Mouse (Mus musculus): ENCODE measurements around the gene Polr3gl. TPM values are rescaled to one million over a fixed set of nuclear protein-coding genes. Genes with fewer than 3 reads are reported as not detected.

The Polr3gl gene
- polyA plus RNA-seq (2021; fragmentation: Nextera tagmentation) = 17.9 and 18.7 TPM in 2 replicates
- long read RNA-seq, experiment 1, transcript Polr3gl-201 (8 exons, 1,427 nt) = major isoform, 15 of 26 reads
- long read RNA-seq, experiment 1, partial matches to known transcripts = 3 of 26 reads
- long read RNA-seq, experiment 1, other reads (novel, unspliced or antisense) = 7 of 26 reads
- long read RNA-seq, experiment 2, transcript Polr3gl-201 (8 exons, 1,427 nt) = major isoform, 58 of 81 reads
- long read RNA-seq, experiment 2, partial matches to known transcripts = 4 of 81 reads
- long read RNA-seq, experiment 2, other reads (novel, unspliced or antisense) = 15 of 81 reads

DNA sequence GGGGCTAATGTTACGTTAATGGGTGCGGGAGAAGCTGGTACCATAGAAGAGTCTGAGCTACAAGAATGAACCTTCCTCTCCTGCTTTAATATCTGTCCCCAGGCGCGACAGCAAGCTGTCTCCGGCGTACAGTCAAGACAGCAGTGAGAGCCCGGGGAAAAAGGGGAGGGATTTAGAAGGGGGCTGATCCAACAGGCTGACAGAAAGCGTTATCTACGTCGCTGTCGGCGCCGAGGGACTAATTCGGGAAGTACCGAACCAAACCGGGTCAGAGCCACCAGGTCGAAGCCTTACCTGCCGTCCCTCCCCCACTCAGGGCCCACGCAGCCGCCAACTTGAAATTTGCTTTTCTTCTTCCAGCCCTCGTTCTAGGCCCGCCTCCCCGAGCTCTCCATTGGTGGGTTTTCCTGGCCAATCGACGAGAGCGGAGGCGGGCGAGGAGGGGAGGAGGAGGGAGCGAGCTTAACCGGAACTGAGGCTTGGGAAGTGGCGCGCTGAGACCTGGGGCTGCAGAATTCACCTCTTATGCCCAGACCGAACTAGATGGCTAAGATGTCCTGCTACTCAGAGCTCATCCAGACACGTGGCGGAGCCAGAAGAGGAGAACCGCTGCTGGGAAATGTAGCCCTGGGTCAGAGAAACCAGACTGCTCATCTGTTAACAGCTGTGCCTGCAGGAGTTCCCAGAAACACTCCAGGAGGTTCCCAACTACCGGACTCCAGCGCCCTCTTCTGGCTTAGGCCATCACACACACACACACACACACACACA, at the start of gene Polr3gl:
TSS of gene Polr3gl (minus strand) at position 392 of the 771 bp plus-strand sequence.

DNA sequence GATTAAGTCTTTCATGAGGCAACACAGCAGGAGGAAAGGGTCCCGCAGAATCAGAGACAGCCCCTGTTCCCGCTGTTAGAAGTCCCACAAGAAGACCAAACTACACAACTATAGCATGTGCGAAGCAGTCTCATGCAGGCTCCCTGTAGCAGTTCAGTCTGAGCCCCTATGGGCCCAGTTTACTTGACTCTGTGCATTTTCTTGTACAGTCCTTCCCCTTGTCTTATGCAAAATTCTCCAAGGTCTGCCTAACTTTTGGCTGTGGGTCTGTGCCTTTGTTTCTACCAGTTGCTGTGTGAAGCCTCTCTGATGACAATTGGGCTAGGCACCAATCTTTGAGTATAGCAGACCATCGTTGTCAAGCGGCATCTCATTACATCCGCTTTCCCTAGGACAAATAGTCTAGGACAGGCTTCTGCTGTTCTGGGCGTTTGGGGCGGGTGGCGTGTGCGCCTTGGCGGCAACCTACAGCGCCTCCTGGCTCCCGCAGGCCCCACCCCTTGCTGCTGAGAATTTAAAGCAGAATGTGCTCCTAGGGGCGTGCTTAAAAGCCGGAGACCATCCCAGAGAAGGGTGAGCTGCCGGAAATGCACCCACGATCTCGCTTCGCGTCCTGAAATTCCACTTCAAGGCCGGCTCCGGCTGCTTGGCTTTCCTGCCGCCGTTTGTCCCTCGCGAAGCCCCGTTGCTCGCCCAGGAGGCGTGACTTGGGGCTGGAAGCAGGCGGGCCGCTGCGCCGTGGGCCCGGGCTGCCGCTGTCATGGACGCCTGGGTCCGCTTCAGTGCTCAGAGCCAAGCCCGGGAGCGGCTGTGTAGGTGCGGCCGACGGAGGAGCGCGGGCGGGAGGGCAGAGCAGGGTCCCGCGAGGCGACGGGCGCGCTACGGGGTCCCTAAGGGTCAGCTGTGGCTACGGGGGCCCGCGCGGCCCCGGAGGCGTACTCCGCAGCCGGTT, 41.2 kb upstream of the Polr3gl start, which contains the start of the genes Pex11b and Gm42957:
TSS of gene Pex11b (plus strand) at position 449 of the 952 bp plus-strand sequence.
TSS of gene Gm42957 (plus strand) at position 547 of the 952 bp plus-strand sequence.

DNA sequence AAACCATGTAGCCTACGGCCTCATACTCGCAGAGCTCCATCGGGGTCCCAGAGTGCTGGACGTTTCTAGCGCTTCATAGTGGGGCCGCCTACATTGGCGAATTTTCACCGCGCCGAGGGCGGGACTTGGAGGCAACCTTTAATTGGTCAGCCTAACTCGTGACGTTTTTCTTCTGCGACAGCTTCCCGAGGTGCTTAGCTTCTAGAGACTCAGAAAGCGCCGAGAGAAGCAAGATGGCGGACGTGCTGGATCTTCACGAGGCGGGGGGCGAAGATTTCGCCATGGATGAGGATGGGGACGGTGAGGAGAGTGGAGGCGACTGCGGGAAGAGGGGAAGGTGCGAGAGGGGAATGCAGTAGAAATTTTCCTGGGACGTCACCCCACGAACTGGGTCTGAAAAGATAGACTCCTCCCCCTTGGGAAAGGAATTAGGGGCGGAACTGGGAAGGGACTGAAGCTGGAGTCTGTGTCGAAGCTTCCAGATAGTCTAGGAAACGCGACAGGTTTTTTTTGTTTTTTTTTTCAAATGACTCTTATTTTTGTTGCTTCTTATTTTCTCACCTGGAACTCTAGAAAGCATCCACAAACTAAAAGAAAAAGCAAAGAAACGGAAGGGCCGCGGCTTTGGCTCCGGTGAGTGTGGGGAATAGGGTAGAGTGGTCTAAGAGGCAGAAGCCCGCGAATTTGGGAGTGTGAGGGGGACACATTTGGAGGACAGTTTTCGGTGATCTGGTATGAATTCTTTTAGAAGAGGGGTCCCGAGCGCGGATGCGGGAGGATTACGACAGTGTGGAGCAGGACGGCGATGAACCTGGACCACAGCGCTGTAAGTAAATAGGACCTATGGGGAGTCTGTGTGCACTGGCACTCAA, 36.0 kb upstream of the Polr3gl start, which contains the start of gene Rbm8a:
TSS of gene Rbm8a (plus strand) at position 205 of the 872 bp plus-strand sequence.

DNA sequence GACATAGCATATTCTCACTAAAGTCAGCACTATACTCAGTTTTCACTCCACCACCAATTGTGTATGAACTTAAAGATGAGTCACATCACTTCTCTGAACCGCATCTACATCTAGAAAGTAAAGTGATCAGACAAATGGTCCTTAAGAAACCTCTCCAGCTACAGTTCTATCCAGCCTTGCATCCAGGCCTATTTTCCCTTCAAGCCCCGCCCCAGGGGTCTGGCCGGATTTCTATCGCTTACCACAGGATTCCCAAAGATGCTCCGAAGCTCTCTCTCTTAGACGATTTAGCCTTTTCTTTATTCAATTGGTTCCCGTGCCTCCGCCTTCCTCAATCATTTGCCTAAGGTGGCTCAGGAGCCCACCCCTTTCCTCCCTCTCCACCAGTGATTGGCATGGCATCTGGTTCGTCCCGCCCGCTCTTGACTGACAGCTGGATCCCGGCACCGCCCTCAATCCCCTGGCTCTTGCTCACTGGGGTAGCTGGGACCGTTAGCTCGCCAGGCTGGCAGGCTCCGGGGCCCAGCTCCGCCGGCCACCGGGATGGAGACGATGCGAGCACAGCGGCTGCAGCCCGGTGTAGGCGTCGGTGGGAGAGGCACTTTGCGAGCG, 6.8 kb upstream of the Polr3gl start, which contains the start of gene Lix1l:
TSS of gene Lix1l (plus strand) at position 511 of the 612 bp plus-strand sequence.

DNA sequence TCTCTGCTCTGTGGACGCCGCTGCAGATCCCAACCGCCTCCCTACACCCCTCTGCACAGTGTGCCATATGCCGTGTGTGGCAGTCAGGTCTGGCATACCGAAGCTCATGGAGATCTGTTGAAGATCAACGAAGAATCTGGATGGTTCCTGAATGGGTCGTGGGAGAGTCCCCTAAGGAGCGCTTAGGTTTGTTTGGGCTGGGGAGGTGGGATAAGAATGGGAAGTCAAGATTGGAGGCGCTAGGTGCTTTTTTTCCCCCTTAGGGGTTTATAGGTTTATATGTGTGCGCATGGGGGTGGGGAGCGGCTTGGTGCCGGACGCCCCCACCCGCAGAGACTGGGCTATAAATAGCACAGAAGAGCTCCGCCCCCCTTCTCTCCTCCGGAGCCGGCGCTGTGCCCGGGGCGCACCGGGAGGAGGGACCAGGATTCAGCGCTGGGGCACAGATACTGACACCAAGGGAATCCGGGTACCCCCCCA, 2.3 kb upstream of the Polr3gl start, which contains the start of gene Ankrd34a:
TSS of gene Ankrd34a (plus strand) at position 409 of the 480 bp plus-strand sequence.

DNA sequence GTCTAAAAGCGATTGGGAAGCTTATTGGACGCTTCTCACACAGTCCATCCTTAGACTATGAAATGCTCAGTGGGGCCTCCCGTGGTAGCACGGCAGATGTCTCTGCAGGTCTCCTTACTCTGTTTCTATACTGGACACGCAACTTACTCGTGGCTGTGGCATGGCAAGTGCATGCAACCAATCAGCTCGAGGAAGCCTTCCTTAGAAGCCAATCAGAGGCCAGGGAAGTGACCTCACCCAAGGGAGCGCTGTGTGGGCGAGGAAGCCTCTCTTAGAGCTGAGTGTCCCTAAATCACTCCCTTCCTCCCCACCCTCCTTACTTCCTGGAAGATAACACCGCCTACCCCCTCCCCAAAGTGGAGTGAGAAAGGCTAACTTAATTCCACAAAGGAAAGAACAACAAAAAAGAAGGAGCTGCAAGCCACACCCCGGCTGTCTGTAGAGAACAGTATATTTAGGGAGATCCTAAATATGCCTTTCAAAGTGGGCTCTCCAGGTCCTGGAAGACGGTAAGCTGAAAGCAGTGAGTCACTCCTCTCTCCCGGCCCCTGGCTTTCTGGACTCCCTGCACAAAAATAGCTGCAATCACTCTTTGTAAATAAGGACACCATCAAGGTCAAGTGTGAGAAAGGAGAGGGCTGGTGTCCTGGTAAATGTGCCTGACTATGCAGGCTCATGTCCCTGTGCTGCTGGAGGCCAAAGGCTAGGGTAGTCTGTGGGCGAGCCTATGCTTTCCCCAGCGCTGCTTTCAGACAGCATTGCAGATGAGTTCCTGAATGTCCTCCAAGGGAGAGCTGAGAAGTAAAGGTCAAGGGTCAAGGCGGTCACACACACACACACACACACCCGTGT, 17.1 kb downstream of the Polr3gl start, which contains the start of gene Gm16253:
TSS of gene Gm16253 (plus strand) at position 295 of the 852 bp plus-strand sequence.

DNA sequence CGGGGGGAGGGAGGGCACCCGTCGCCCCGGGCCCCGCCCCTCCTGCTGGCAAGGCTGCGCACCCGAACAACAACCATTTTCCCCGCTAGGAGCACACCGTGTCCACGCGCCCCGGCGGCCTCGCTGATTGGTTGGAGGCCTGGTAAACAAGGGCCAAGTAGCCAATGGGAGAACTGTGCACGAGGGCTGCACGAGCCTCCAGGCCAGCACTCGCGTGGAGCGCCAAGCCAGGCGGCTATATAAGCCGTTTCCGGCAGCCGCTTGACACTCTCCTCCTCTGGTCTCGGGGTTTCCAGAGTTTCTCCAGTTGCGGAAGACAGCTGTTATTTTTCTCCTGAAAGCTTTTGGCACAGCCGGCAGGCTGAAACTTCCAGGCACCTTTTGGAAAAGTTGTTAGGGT, 36.3 kb downstream of the Polr3gl start, which contains the start of gene Txnip:
TSS of gene Txnip (plus strand) at position 264 of the 400 bp plus-strand sequence.

Other genes with a start within 250 kb of the Polr3gl start
- gene BC107364, start 141.9 kb downstream of the Polr3gl start, polyA plus RNA-seq (2021; fragmentation: Nextera tagmentation) = 0.14 TPM in 1 of 2 replicates, not detected in the other
- 0.19 and 0.55 TPM in 2 replicates for gene Hfe2, start 69.0 kb downstream of the Polr3gl start, polyA plus RNA-seq (2021; fragmentation: Nextera tagmentation)
- 5.2 and 6.2 TPM in 2 replicates for gene Txnip, start 36.2 kb downstream of the Polr3gl start, polyA plus RNA-seq (2021; fragmentation: Nextera tagmentation)
- 0.30 and 0.41 TPM in 2 replicates for gene Gm16253, start 17.2 kb downstream of the Polr3gl start, polyA plus RNA-seq (2021; fragmentation: Nextera tagmentation)
- 30.7 and 38.3 TPM in 2 replicates for gene Ankrd34a, start 2.5 kb upstream of the Polr3gl start, polyA plus RNA-seq (2021; fragmentation: Nextera tagmentation)
- 1.2 and 1.4 TPM in 2 replicates for gene Lix1l, start 7.0 kb upstream of the Polr3gl start, polyA plus RNA-seq (2021; fragmentation: Nextera tagmentation)
- 22.5 and 30.1 TPM in 2 replicates for gene Rbm8a, start 35.8 kb upstream of the Polr3gl start, polyA plus RNA-seq (2021; fragmentation: Nextera tagmentation)
- 106 and 113 TPM in 2 replicates for gene Pex11b, start 41.2 kb upstream of the Polr3gl start, polyA plus RNA-seq (2021; fragmentation: Nextera tagmentation)
- gene Gm42957, start 41.3 kb upstream of the Polr3gl start, polyA plus RNA-seq (2021; fragmentation: Nextera tagmentation) = not detected in 2 replicates
- 0.06 and 0.10 TPM in 2 replicates for gene Itga10, start 51.4 kb upstream of the Polr3gl start, polyA plus RNA-seq (2021; fragmentation: Nextera tagmentation)
- gene Ankrd35, start 76.0 kb upstream of the Polr3gl start, polyA plus RNA-seq (2021; fragmentation: Nextera tagmentation) = 3.0 and 3.7 TPM in 2 replicates
- gene Pias3, start 102.2 kb upstream of the Polr3gl start, polyA plus RNA-seq (2021; fragmentation: Nextera tagmentation) = 11.7 and 11.8 TPM in 2 replicates
- gene Nudt17, start 114.4 kb upstream of the Polr3gl start, polyA plus RNA-seq (2021; fragmentation: Nextera tagmentation) = 11.9 and 12.1 TPM in 2 replicates
- gene Polr3c, start 133.4 kb upstream of the Polr3gl start, polyA plus RNA-seq (2021; fragmentation: Nextera tagmentation) = 18.7 and 19.0 TPM in 2 replicates
- gene Rnf115, start 133.5 kb upstream of the Polr3gl start, polyA plus RNA-seq (2021; fragmentation: Nextera tagmentation) = 32.6 and 38.0 TPM in 2 replicates
- gene Pdzk1, start 235.1 kb upstream of the Polr3gl start, polyA plus RNA-seq (2021; fragmentation: Nextera tagmentation) = not detected in 2 replicates
- gene Cd160, start 235.2 kb upstream of the Polr3gl start, polyA plus RNA-seq (2021; fragmentation: Nextera tagmentation) = 0.09 and 0.10 TPM in 2 replicates